Mouse (Mus musculus) layer of hippocampus, adult 9-11 months (tissue): Measurements from ENCODE around the gene Itih4.

ENCODE experiments used
- DNase-seq: peaks from one replicate; pipeline ENCODE4 v3.0.0; 2022

The Itih4 gene

DNA sequence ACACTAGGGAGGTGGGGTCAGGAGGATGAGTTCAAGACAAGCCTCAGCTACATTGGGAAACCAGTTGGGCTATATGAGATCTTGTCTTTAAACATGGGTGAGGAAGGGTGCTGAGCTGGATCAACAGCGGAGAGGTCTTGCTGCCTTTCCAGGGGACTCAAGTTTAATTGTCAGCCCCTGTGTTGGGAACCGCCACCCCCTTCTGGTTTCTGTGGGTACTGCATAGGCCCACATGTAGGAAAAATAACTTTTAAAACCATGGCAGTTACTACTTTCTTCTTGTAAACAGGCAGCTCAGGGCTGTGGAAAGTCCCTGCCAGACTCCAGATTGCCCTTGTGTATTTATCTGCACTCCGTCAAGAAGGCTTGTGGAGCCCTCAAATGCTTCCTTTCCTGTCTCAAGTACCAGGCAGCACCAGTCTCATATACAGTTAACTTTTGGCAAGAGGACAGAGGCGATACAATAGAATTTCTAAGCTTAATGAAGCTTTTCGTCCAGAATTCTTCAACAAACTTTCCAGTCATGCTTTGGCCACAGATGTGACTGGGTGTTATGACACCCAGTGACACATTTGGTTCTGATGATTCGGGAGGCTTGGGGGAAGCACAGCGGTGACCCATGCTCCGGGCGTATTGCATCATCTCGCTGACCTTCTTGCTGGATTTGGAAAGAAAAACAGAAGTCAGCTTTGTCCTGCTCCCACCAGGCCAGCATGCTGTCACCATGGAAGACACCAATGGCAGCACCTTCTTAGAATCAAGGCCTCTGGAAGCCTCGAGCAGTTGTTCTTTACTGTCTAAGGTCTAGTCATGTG, 57.8 kb downstream of the Itih4 start:
- DNase-seq, result peak; percentile 34

DNA sequence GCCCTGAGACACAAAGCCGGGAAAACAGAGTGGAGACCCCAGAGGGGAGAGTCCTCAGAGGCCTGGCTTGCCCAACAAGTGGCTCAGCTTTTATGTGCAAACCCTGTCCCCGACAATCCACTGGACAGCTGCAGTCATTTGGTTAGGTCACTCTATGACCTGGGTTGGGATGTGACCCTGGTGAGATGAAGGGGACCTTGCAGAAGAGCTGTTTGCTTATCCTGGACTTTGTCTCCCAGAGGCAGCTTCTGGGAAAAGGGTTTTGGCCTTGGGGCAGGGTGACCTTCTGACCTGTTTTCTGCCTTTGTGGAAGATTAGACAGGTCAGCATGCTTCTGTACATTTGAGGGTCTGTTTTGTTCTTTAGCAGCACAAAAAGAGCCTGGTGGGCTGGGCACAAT, 58.5 kb downstream of the Itih4 start:
- DNase-seq, result no peak

DNA sequence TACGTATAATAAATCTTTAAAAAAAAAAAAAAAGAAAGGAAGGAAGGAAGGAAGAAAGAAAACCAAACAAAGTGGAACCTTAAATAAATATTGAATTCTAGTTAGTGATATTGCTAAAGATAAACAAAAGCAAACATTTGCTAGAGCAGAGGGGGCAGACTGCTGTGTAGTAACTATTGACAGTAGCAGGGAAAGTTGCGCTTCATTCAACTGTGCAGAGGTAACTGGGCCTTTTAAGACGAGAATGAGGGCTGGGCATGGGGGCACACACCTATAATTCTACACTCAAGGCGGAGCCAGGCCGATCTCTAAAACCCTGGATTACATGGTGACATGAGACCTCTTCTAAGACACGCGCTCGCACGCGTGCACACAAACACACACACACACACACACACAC, 63.7 kb downstream of the Itih4 start:
- no peak for DNase-seq

DNA sequence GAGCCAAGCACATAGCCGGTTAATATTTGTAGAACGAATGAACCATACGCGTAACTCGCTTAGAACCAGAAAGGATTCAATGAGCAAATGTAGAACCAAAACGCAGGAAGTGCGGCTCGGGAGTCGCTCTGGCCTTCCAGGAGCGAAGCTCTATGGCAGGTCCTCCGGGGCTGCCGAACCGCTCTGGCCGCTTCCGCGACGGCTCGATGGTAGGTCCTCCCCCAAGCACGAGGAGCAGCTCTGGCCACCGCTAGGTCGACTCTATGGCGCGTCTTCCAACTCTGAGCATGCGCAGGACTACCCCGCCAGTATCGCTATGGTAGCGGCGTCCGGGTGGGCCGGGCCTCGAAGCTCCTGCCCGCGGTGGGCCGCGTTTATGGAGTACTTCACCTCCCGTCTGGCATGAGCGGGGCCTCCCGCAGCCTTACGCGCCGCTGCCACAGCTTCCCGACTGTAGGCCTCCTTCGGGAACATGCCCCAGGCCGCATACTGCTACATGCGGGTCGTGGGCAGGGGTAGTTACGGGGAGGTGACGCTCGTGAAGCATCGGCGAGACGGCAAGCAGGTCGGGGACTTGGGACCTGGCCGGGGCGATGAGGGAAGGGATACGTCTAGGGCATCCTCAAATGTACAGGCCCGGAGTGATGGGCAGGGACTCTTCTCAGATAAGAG, 65.0 kb downstream of the Itih4 start, which contains the start of gene Nek4:
TSS of gene Nek4 (plus strand) at position 224 of the 672 bp plus-strand sequence.
- DNase-seq, result peak; percentile 98
